Mouse (Mus musculus) embryonic facial prominence, embryonic 14.5 days (tissue): ENCODE results near the gene Dnm3. TPM values are rescaled to one million over a fixed set of nuclear protein-coding genes. Genes with fewer than 3 reads are reported as not detected.

Experiments used
- ATAC-seq: fragments of 200-750 bp; cut with Nextera tagmentation; 2 replicates; pipeline ENCODE4 v1.8.0; 2017; ENCODE audit warnings: low read depth, moderate number of reproducible peaks, moderate TSS enrichment
- DNase-seq: peaks from one replicate; pipeline ENCODE4 v3.0.0-alpha.2; 2015; ENCODE audit warnings: low spot score
- H3K27ac ChIP-seq: fragments of 300-500 bp; sonication (generic); replicated peaks from 2 replicates; pipeline ENCODE4 v1.5.1; 2014; ENCODE audit warnings: low read depth, mild to moderate bottlenecking, low read length, moderate library complexity
- H3K27me3 ChIP-seq: fragments of 300-500 bp; sonication (generic); replicated peaks from 2 replicates; pipeline ENCODE4 v1.6.1; 2014; ENCODE audit warnings: low read length; ENCODE audit not compliant: control insufficient read depth, insufficient read depth
- H3K36me3 ChIP-seq: fragments of 300-500 bp; sonication (generic); 2 replicates; pipeline ENCODE4 v1.6.1; 2014; ENCODE audit warnings: low read length, mixed read lengths; ENCODE audit not compliant: control insufficient read depth, insufficient read depth
- H3K4me1 ChIP-seq: fragments of 300-500 bp; sonication (generic); 2 replicates; pipeline ENCODE4 v1.6.1; 2014; ENCODE audit warnings: antibody characterized with exemption, low read length; ENCODE audit not compliant: control insufficient read depth, insufficient read depth
- H3K4me2 ChIP-seq: fragments of 300-500 bp; sonication (generic); 2 replicates; pipeline ENCODE4 v1.6.1; 2014; ENCODE audit warnings: low read depth, mild to moderate bottlenecking, low read length, moderate library complexity, mixed read lengths
- H3K4me3 ChIP-seq: fragments of 300-500 bp; sonication (generic); 2 replicates; pipeline ENCODE4 v1.5.1; 2014; ENCODE audit warnings: low read depth, mild to moderate bottlenecking, low read length
- H3K9ac ChIP-seq: fragments of 300-500 bp; sonication (generic); 2 replicates; pipeline ENCODE4 v1.6.1; 2014; ENCODE audit warnings: low read depth, mild to moderate bottlenecking, low read length, moderate library complexity, mixed read lengths
- H3K9me3 ChIP-seq: fragments of 300-500 bp; sonication (generic); 2 replicates; pipeline ENCODE4 v1.6.1; 2016; ENCODE audit warnings: low read length; ENCODE audit not compliant: control insufficient read depth
- WGBS: fragments of 180-500 bp; shearing (Covaris S2); extraction: QIAGEN DNeasy Blood & Tissue Kit; methylation state at CpG from one replicate; pipeline ENCODE4 v1.1.7; 2014; 5-methylcytosine and 5-hydroxymethylcytosine counted together
- polyA plus RNA-seq: library from polyadenylated mRNA; unstranded; fragments of >200 nt; fragmentation: Nextera tagmentation; extraction: Ambion mirVana; gene quantifications from 2 replicates; pipeline ENCODE4 v1.2.1, GENCODE M21; 2014

Gene Dnm3
- polyA plus RNA-seq, 1 experiment from 2014 or later, result 9.1 TPM

- Histone ChIP-seq H3K9me3 (no peaks in the 10 kb centered on the region), H3K36me3 (no peaks in the 10 kb centered on the region), H3K4me2 (no peak overlapping the region), H3K4me1 (peaks cover 58% of the 10 kb centered on the region), H3K27me3 (no peaks in the 10 kb centered on the region), H3K27ac (peak overlapping the region; percentile 71), H3K4me3 (no peak overlapping the region), H3K9ac (no peak overlapping the region)
- ATAC-seq (no peak), DNase-seq (peak; percentile 81)
- 50% methylated on average over 7 of the region's 7 CpGs for WGBS
Observed at GRCm38 (mm10) chr1:162181187-162181975, 296.5 kb downstream of the Dnm3 start.

GRCm38 (mm10) chr1:162180451-162180850 is 297.4 kb downstream of the Dnm3 start:
- WGBS, result 37% methylated on average over 7 of the region's 7 CpGs
- no peaks in the 10 kb centered on the region for H3K9me3 ChIP-seq
- ATAC-seq, result no peak

GRCm38 (mm10) chr1:162179401-162179800 is 298.4 kb downstream of the Dnm3 start:
- H3K4me3 ChIP-seq, result no peak overlapping the region
- no peaks in the 10 kb centered on the region for H3K9me3 ChIP-seq
- H3K4me1 ChIP-seq, result peaks cover 41% of the 10 kb centered on the region
- H3K4me2 ChIP-seq, result no peak overlapping the region
- ATAC-seq (no peak), DNase-seq (no peak)
- H3K27me3 ChIP-seq, result no peaks in the 10 kb centered on the region
- H3K9ac ChIP-seq, result no peak overlapping the region
- H3K36me3 ChIP-seq, result no peaks in the 10 kb centered on the region
- peak overlapping the region; percentile 71 for H3K27ac ChIP-seq
- WGBS, result 81% methylated on average over 4 of the region's 4 CpGs

More at GRCm38 (mm10) chr1:162180451-162180850, 297.4 kb downstream of the Dnm3 start:
- DNase-seq, result peak; percentile 75
- Histone ChIP-seq H3K36me3 (no peaks in the 10 kb centered on the region), H3K4me3 (no peak overlapping the region), H3K27me3 (no peaks in the 10 kb centered on the region), H3K4me2 (no peak overlapping the region), H3K4me1 (peaks cover 50% of the 10 kb centered on the region), H3K27ac (peak overlapping the region; percentile 71; the same call in 1 of the 2 replicates), H3K9ac (no peak overlapping the region)

GRCm38 (mm10) chr1:162172806-162173205 is 305.0 kb downstream of the Dnm3 start:
- H3K36me3 ChIP-seq, result no peaks in the 10 kb centered on the region
- ATAC-seq (no peak), DNase-seq (peak; percentile 69)
- H3K27me3 ChIP-seq, result no peaks in the 10 kb centered on the region
- H3K4me2 ChIP-seq, result no peak overlapping the region
- no peaks in the 10 kb centered on the region for H3K9me3 ChIP-seq
- peaks cover 4% of the 10 kb centered on the region; the same call in 1 of the 2 replicates for H3K4me1 ChIP-seq
- no peak overlapping the region for H3K4me3 ChIP-seq
- 27% methylated on average over 6 of the region's 6 CpGs for WGBS
- H3K27ac ChIP-seq, result peak overlapping the region; percentile 52
- peak overlapping the region; percentile 8; the same call in 1 of the 2 replicates for H3K9ac ChIP-seq

- peaks cover 34% of the 10 kb centered on the region for H3K4me1 ChIP-seq
- peak overlapping the region; percentile 77 for H3K27ac ChIP-seq
- WGBS, result 41% methylated on average over 7 of the region's 7 CpGs
- DNase-seq, result peak; percentile 60
- H3K27me3 ChIP-seq, result no peaks in the 10 kb centered on the region
- H3K9me3 ChIP-seq, result no peaks in the 10 kb centered on the region
- no peak for ATAC-seq
- no peak overlapping the region for H3K9ac ChIP-seq
- no peak overlapping the region for H3K4me2 ChIP-seq
- no peaks in the 10 kb centered on the region for H3K36me3 ChIP-seq
- H3K4me3 ChIP-seq, result no peak overlapping the region
Observed at GRCm38 (mm10) chr1:162163687-162164484, 313.9 kb downstream of the Dnm3 start.

- H3K27me3 ChIP-seq, result no peaks in the 10 kb centered on the region
- no peak overlapping the region for H3K4me2 ChIP-seq
- no peak for DNase-seq
- ATAC-seq, result peak; percentile 54; the same call in 1 of the 2 replicates
- WGBS, result 51% methylated on average over 7 of the region's 7 CpGs
- H3K4me3 ChIP-seq, result no peak overlapping the region
- peaks cover 39% of the 10 kb centered on the region for H3K4me1 ChIP-seq
- H3K9me3 ChIP-seq, result no peaks in the 10 kb centered on the region
- H3K36me3 ChIP-seq, result no peaks in the 10 kb centered on the region
- peak overlapping the region; percentile 39; the same call in 1 of the 2 replicates for H3K27ac ChIP-seq
- H3K9ac ChIP-seq, result no peak overlapping the region
Observed at GRCm38 (mm10) chr1:162162677-162163076, 315.2 kb downstream of the Dnm3 start.

GRCm38 (mm10) chr1:162162249-162162648 is 315.6 kb downstream of the Dnm3 start:
- Histone ChIP-seq H3K4me1 (peaks cover 43% of the 10 kb centered on the region), H3K27me3 (no peaks in the 10 kb centered on the region), H3K9ac (no peak overlapping the region), H3K27ac (peak overlapping the region; percentile 39), H3K36me3 (no peaks in the 10 kb centered on the region), H3K4me2 (no peak overlapping the region), H3K9me3 (no peaks in the 10 kb centered on the region), H3K4me3 (no peak overlapping the region)
- DNase-seq (no peak), ATAC-seq (no peak)
- WGBS, result 46% methylated on average over 5 of the region's 5 CpGs

- H3K4me2 ChIP-seq, result no peak overlapping the region
- ATAC-seq (no peak), DNase-seq (no peak)
- no peak overlapping the region for H3K9ac ChIP-seq
- no peaks in the 10 kb centered on the region for H3K27me3 ChIP-seq
- H3K4me1 ChIP-seq, result peaks cover 43% of the 10 kb centered on the region
- H3K9me3 ChIP-seq, result no peaks in the 10 kb centered on the region
- H3K4me3 ChIP-seq, result no peak overlapping the region
- no peak overlapping the region; the same call in 1 of the 2 replicates for H3K27ac ChIP-seq
- H3K36me3 ChIP-seq, result no peaks in the 10 kb centered on the region
- 45% methylated on average over 1 of the region's 1 CpGs for WGBS
Observed at GRCm38 (mm10) chr1:162160718-162161117, 317.1 kb downstream of the Dnm3 start.
